Comparison of ENCODE assay signal across 10 mouse cellular contexts in the genomic region with DNA sequence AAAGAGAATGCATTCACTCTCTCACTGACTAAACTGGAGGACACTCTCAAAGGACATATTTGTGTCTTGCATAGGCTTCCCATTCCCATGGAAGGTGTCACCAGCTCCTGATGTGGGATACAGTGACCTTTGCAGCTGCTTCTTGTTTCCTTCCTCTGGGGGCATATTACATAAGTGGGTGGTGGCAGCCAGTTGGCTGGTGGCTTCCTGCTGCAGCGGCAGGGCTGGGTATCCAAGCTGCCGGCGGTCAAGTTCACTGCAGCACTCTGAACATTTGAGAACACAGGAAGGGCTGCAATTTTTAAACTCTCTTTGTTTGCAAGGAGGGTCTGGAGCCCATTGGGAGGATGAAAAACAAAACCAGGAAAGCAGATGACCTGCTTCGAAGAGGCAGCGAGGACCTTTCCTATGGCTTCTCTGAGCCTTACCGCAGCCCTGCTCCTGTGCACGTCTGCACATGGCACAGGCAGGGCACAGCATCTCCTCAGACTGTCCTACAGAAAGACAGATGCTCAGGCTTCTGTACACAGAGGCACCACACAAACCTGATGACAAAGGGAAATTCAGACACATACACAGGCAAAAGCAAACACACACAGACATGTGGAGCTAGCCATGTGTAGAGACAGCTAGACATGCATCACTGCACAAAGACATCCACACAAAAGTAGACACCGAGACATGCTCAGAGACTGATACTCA.
A peak's percentile ranks its signal among the peaks of the same experiment; 100 is the strongest.
DNase-seq lines count a peak whose midpoint lies in the region; ATAC-seq lines count a peak whose summit lies in the region.
"Had no signal": no experiment of that assay in that cellular context is flagged by ENCODE, and none has a peak within 500 bp of the region (broad histone marks: within the 10 kb centered on the region; RNA-seq: fewer than 3 reads in every experiment).

No protein-coding gene starts in this region.

- DNase-seq in midbrain, embryonic 10.5 days (ENCODE audit: low spot score), result no peak
- no peak for DNase-seq in midbrain, embryonic 11.5 days (ENCODE audit: low spot score, missing footprints)
- DNase-seq in layer of hippocampus, adult 9-11 months, result no peak
- no peak for DNase-seq in embryo, embryonic 9.5 days (ENCODE audit: extremely low spot score)
- DNase-seq in ovary, adult 18-20 months (ENCODE audit: low spot score), result no peak
- DNase-seq: cerebellum, adult 2 months; right cerebral cortex, postnatal 4 days had no signal

- H3K9me3 ChIP-seq in midbrain, embryonic 10.5 days (replicated peaks), result no peaks in the 10 kb centered on the region
- no peaks in the 10 kb centered on the region; the same call in 1 of the 2 replicates for H3K9me3 ChIP-seq in midbrain, embryonic 11.5 days (ENCODE audit: control insufficient read depth, low read length)
- H3K9me3 ChIP-seq in heart, embryonic 15.5 days (replicated peaks), result no peaks in the 10 kb centered on the region
- H3K9me3 ChIP-seq in kidney, embryonic 16.5 days (ENCODE audit: low read length), result no peaks in the 10 kb centered on the region

- H3K4me3 ChIP-seq in midbrain, embryonic 10.5 days, result no peak overlapping the region
- no peak overlapping the region for H3K4me3 ChIP-seq in midbrain, embryonic 11.5 days (ENCODE audit: low read depth, low read length)
- H3K4me3 ChIP-seq in heart, embryonic 15.5 days, result no peak overlapping the region
- H3K4me3 ChIP-seq in kidney, embryonic 16.5 days (ENCODE audit: low read length), result no peak overlapping the region

- ATAC-seq in midbrain, embryonic 11.5 days (ENCODE audit: low FRiP score), result no peak
- ATAC-seq in heart, embryonic 15.5 days (replicated peaks; ENCODE audit: insufficient number of reproducible peaks, insufficient read depth, low FRiP score, low read depth), result 0 out of 2 replicates have a peak, but pooled peaks have one; percentile 18
- ATAC-seq in kidney, embryonic 16.5 days (ENCODE audit: low FRiP score, low TSS enrichment), result peak; percentile 63
- ATAC-seq in megakaryocyte, adult 5-6 weeks (ENCODE audit: poor library complexity, severe bottlenecking), result peak; percentile 77

- WGBS in midbrain, embryonic 10.5 days, result 82% methylated on average over 8 of the region's 8 CpGs
- whole genome bisulfite sequencing in midbrain, embryonic 11.5 days, result 77% methylated on average over 8 of the region's 8 CpGs
- 75% methylated on average over 8 of the region's 8 CpGs for WGBS in heart, embryonic 15.5 days
- 49% methylated on average over 8 of the region's 8 CpGs for WGBS in kidney, embryonic 16.5 days

- H3K4me2 ChIP-seq in midbrain, embryonic 11.5 days, result no peak overlapping the region
- no peak overlapping the region for H3K4me2 ChIP-seq in heart, embryonic 15.5 days
- H3K4me2 ChIP-seq in kidney, embryonic 16.5 days (replicated peaks; ENCODE audit: low read depth, low read length), result no peak overlapping the region

- H3K9ac ChIP-seq in midbrain, embryonic 11.5 days (ENCODE audit: low read length), result no peak overlapping the region
- H3K9ac ChIP-seq in heart, embryonic 15.5 days, result no peak overlapping the region
- H3K9ac ChIP-seq in kidney, embryonic 16.5 days (replicated peaks; ENCODE audit: low read length), result no peak overlapping the region

- H3K36me3 ChIP-seq in midbrain, embryonic 10.5 days, result no peaks in the 10 kb centered on the region
- H3K36me3 ChIP-seq in midbrain, embryonic 11.5 days (ENCODE audit: control insufficient read depth, insufficient read depth, low read length), result no peaks in the 10 kb centered on the region
- H3K36me3 ChIP-seq in heart, embryonic 15.5 days, result no peaks in the 10 kb centered on the region
- no peaks in the 10 kb centered on the region for H3K36me3 ChIP-seq in kidney, embryonic 16.5 days (ENCODE audit: insufficient read depth, low read length)

- peaks cover 7% of the 10 kb centered on the region; the same call in 1 of the 2 replicates for H3K4me1 ChIP-seq in midbrain, embryonic 10.5 days
- no peaks in the 10 kb centered on the region for H3K4me1 ChIP-seq in midbrain, embryonic 11.5 days (ENCODE audit: control insufficient read depth, insufficient read depth, low read length)
- H3K4me1 ChIP-seq in heart, embryonic 15.5 days (replicated peaks), result peaks cover 9% of the 10 kb centered on the region
- H3K4me1 ChIP-seq in kidney, embryonic 16.5 days (ENCODE audit: insufficient read depth, low read length), result peaks cover 17% of the 10 kb centered on the region

- H3K27ac ChIP-seq in midbrain, embryonic 10.5 days (replicated peaks), result peak overlapping the region; percentile 69
- H3K27ac ChIP-seq in midbrain, embryonic 11.5 days (ENCODE audit: low read depth, low read length), result no peak overlapping the region
- H3K27ac ChIP-seq in heart, embryonic 15.5 days, result 0 out of 2 replicates have a peak overlapping the region, but pooled peaks have one; percentile 7
- peak overlapping the region; percentile 62 for H3K27ac ChIP-seq in kidney, embryonic 16.5 days (ENCODE audit: low read length)

- no peaks in the 10 kb centered on the region for H3K27me3 ChIP-seq in midbrain, embryonic 10.5 days (ENCODE audit: low read depth, poor library complexity, severe bottlenecking)
- no peaks in the 10 kb centered on the region for H3K27me3 ChIP-seq in midbrain, embryonic 11.5 days (ENCODE audit: control insufficient read depth, insufficient read depth, low read length)
- H3K27me3 ChIP-seq in heart, embryonic 15.5 days, result no peaks in the 10 kb centered on the region
- H3K27me3 ChIP-seq in kidney, embryonic 16.5 days (ENCODE audit: insufficient read depth, low read length), result no peaks in the 10 kb centered on the region
